Mouse (Mus musculus): ENCODE results near the gene Akt1. TPM values are rescaled to one million over a fixed set of nuclear protein-coding genes. Genes with fewer than 3 reads are reported as not detected.
A peak's percentile ranks its signal among the peaks of the same experiment; 100 is the strongest.

Akt1 gene
- polyA plus RNA-seq, 1 experiment from 2014 or later: 55.6 TPM

- H3K4me2 ChIP-seq (ENCODE audit: low read length): no peak overlapping the region
- peaks cover 12% of the 10 kb centered on the region for H3K27me3 ChIP-seq (replicated peaks; ENCODE audit: control insufficient read depth, insufficient read depth, low read length)
- no peak overlapping the region for H3K27ac ChIP-seq (ENCODE audit: low read depth, low read length)
- no peak overlapping the region for H3K4me3 ChIP-seq (ENCODE audit: low read length)
- H3K9me3 ChIP-seq (ENCODE audit: control insufficient read depth, low read length): no peaks in the 10 kb centered on the region
- no peak overlapping the region for H3K9ac ChIP-seq (ENCODE audit: low read depth, low read length)
- ATAC-seq: no peak
- H3K36me3 ChIP-seq (ENCODE audit: control insufficient read depth, insufficient read depth, low read length): no peaks in the 10 kb centered on the region
- H3K4me1 ChIP-seq (ENCODE audit: control insufficient read depth, insufficient read depth, low read depth, low read length): peaks cover 8% of the 10 kb centered on the region; the same call in 1 of the 2 replicates
- 90% methylated on average over 11 of the region's 11 CpGs for WGBS
Observed at GRCm38 (mm10) chr12:112617184-112617583, 57.5 kb downstream of the Akt1 start.

GRCm38 (mm10) chr12:112616668-112617067 lies 58.0 kb downstream of the Akt1 start:
- H3K36me3 ChIP-seq (ENCODE audit: control insufficient read depth, insufficient read depth, low read length): no peaks in the 10 kb centered on the region
- WGBS: 63% methylated on average over 9 of the region's 9 CpGs
- no peak overlapping the region for H3K4me3 ChIP-seq (ENCODE audit: low read length)
- no peaks in the 10 kb centered on the region for H3K9me3 ChIP-seq (ENCODE audit: control insufficient read depth, low read length)
- no peak overlapping the region for H3K27ac ChIP-seq (ENCODE audit: low read depth, low read length)
- no peak overlapping the region for H3K9ac ChIP-seq (ENCODE audit: low read depth, low read length)
- no peak for ATAC-seq
- peaks cover 10% of the 10 kb centered on the region for H3K27me3 ChIP-seq (replicated peaks; ENCODE audit: control insufficient read depth, insufficient read depth, low read length)
- H3K4me1 ChIP-seq (ENCODE audit: control insufficient read depth, insufficient read depth, low read depth, low read length): peaks cover 8% of the 10 kb centered on the region; the same call in 1 of the 2 replicates
- H3K4me2 ChIP-seq (ENCODE audit: low read length): no peak overlapping the region

GRCm38 (mm10) chr12:112609031-112609430 lies 65.7 kb downstream of the Akt1 start:
- Histone ChIP-seq H3K27me3 (replicated peaks; ENCODE audit: control insufficient read depth, insufficient read depth, low read length) (no peaks in the 10 kb centered on the region), H3K4me3 (ENCODE audit: low read length) (no peak overlapping the region), H3K9me3 (ENCODE audit: control insufficient read depth, low read length) (no peaks in the 10 kb centered on the region), H3K9ac (ENCODE audit: low read depth, low read length) (no peak overlapping the region), H3K27ac (ENCODE audit: low read depth, low read length) (no peak overlapping the region), H3K4me1 (ENCODE audit: control insufficient read depth, insufficient read depth, low read depth, low read length) (no peaks in the 10 kb centered on the region), H3K36me3 (ENCODE audit: control insufficient read depth, insufficient read depth, low read length) (no peaks in the 10 kb centered on the region), H3K4me2 (ENCODE audit: low read length) (no peak overlapping the region)
- WGBS: 88% methylated on average over 10 of the region's 10 CpGs
- no peak for ATAC-seq

- H3K4me1 ChIP-seq (ENCODE audit: control insufficient read depth, insufficient read depth, low read depth, low read length): no peaks in the 10 kb centered on the region
- no peak overlapping the region; the same call in 1 of the 2 replicates for H3K9ac ChIP-seq (ENCODE audit: low read depth, low read length)
- H3K4me3 ChIP-seq (ENCODE audit: low read length): no peak overlapping the region
- 71% methylated on average over 6 of the region's 6 CpGs for WGBS
- ATAC-seq: no peak
- no peaks in the 10 kb centered on the region for H3K36me3 ChIP-seq (ENCODE audit: control insufficient read depth, insufficient read depth, low read length)
- H3K9me3 ChIP-seq (ENCODE audit: control insufficient read depth, low read length): no peaks in the 10 kb centered on the region
- no peak overlapping the region for H3K4me2 ChIP-seq (ENCODE audit: low read length)
- no peak overlapping the region for H3K27ac ChIP-seq (ENCODE audit: low read depth, low read length)
- H3K27me3 ChIP-seq (replicated peaks; ENCODE audit: control insufficient read depth, insufficient read depth, low read length): no peaks in the 10 kb centered on the region
Observed at GRCm38 (mm10) chr12:112606998-112607397, 67.7 kb downstream of the Akt1 start.

- Histone ChIP-seq H3K36me3 (ENCODE audit: control insufficient read depth, insufficient read depth, low read length) (no peaks in the 10 kb centered on the region), H3K27ac (ENCODE audit: low read depth, low read length) (no peak overlapping the region), H3K9me3 (ENCODE audit: control insufficient read depth, low read length) (no peaks in the 10 kb centered on the region), H3K4me2 (ENCODE audit: low read length) (no peak overlapping the region), H3K27me3 (replicated peaks; ENCODE audit: control insufficient read depth, insufficient read depth, low read length) (no peaks in the 10 kb centered on the region), H3K4me1 (ENCODE audit: control insufficient read depth, insufficient read depth, low read depth, low read length) (no peaks in the 10 kb centered on the region), H3K9ac (ENCODE audit: low read depth, low read length) (no peak overlapping the region), H3K4me3 (ENCODE audit: low read length) (no peak overlapping the region)
- WGBS: 43% methylated on average over 6 of the region's 6 CpGs
- peak; percentile 61; the same call in 1 of the 2 replicates for ATAC-seq
Observed at GRCm38 (mm10) chr12:112605766-112606165, 68.9 kb downstream of the Akt1 start.

GRCm38 (mm10) chr12:112604709-112605649 lies 69.7 kb downstream of the Akt1 start:
- no peaks in the 10 kb centered on the region for H3K9me3 ChIP-seq (ENCODE audit: control insufficient read depth, low read length)
- H3K4me1 ChIP-seq (ENCODE audit: control insufficient read depth, insufficient read depth, low read depth, low read length): no peaks in the 10 kb centered on the region
- peak; percentile 34; the same call in 1 of the 2 replicates for ATAC-seq
- H3K36me3 ChIP-seq (ENCODE audit: control insufficient read depth, insufficient read depth, low read length): no peaks in the 10 kb centered on the region
- no peak overlapping the region for H3K9ac ChIP-seq (ENCODE audit: low read depth, low read length)
- H3K27ac ChIP-seq (ENCODE audit: low read depth, low read length): no peak overlapping the region
- no peaks in the 10 kb centered on the region for H3K27me3 ChIP-seq (replicated peaks; ENCODE audit: control insufficient read depth, insufficient read depth, low read length)
- no peak overlapping the region for H3K4me2 ChIP-seq (ENCODE audit: low read length)
- 58% methylated on average over 20 of the region's 20 CpGs for WGBS
- no peak overlapping the region for H3K4me3 ChIP-seq (ENCODE audit: low read length)

GRCm38 (mm10) chr12:112604022-112604421 lies 70.7 kb downstream of the Akt1 start:
- ATAC-seq: no peak
- Histone ChIP-seq H3K4me1 (ENCODE audit: control insufficient read depth, insufficient read depth, low read depth, low read length) (no peaks in the 10 kb centered on the region), H3K9me3 (ENCODE audit: control insufficient read depth, low read length) (no peaks in the 10 kb centered on the region), H3K4me3 (ENCODE audit: low read length) (no peak overlapping the region), H3K36me3 (ENCODE audit: control insufficient read depth, insufficient read depth, low read length) (no peaks in the 10 kb centered on the region), H3K27ac (ENCODE audit: low read depth, low read length) (no peak overlapping the region), H3K9ac (ENCODE audit: low read depth, low read length) (no peak overlapping the region), H3K27me3 (replicated peaks; ENCODE audit: control insufficient read depth, insufficient read depth, low read length) (no peaks in the 10 kb centered on the region), H3K4me2 (ENCODE audit: low read length) (no peak overlapping the region)
- WGBS: 77% methylated on average over 5 of the region's 5 CpGs

Small RNA genes lying within 50 kb of the gene (microRNA-seq; reads per million reads assigned to microRNA genes)
- gene Mir6939: 1.5 reads per million

Other genes with a start within 250 kb of the Akt1 start
- 0.10 and 0.12 TPM in 2 replicates for gene A530016L24Rik, start 185.4 kb downstream of the Akt1 start, polyA plus RNA-seq (2015; fragmentation: Nextera tagmentation; extraction: Ambion mirVana)
- gene Tmem179, start 158.1 kb downstream of the Akt1 start, polyA plus RNA-seq (2015; fragmentation: Nextera tagmentation; extraction: Ambion mirVana): 92.7 and 96.1 TPM in 2 replicates
- gene Inf2, start 86.1 kb downstream of the Akt1 start, polyA plus RNA-seq (2015; fragmentation: Nextera tagmentation; extraction: Ambion mirVana): 1.0 and 1.1 TPM in 2 replicates
- 7.7 and 7.9 TPM in 2 replicates for gene Adssl1, start 54.8 kb downstream of the Akt1 start, polyA plus RNA-seq (2015; fragmentation: Nextera tagmentation; extraction: Ambion mirVana)
- gene Siva1, start 30.2 kb downstream of the Akt1 start, polyA plus RNA-seq (2015; fragmentation: Nextera tagmentation; extraction: Ambion mirVana): 48.1 and 57.5 TPM in 2 replicates
- gene Zbtb42, start 3.9 kb upstream of the Akt1 start, polyA plus RNA-seq (2015; fragmentation: Nextera tagmentation; extraction: Ambion mirVana): 2.4 and 4.0 TPM in 2 replicates
- gene Cep170b, start 45.6 kb upstream of the Akt1 start, polyA plus RNA-seq (2015; fragmentation: Nextera tagmentation; extraction: Ambion mirVana): 29.5 and 30.6 TPM in 2 replicates
- 5.6 and 7.0 TPM in 2 replicates for gene Pld4, start 85.8 kb upstream of the Akt1 start, polyA plus RNA-seq (2015; fragmentation: Nextera tagmentation; extraction: Ambion mirVana)
- gene Ahnak2, start 127.8 kb upstream of the Akt1 start, polyA plus RNA-seq (2015; fragmentation: Nextera tagmentation; extraction: Ambion mirVana): 3.4 and 3.7 TPM in 2 replicates
- gene Clba1, start 134.1 kb upstream of the Akt1 start, polyA plus RNA-seq (2015; fragmentation: Nextera tagmentation; extraction: Ambion mirVana): 21.7 and 24.2 TPM in 2 replicates
- gene Cdca4, start 154.5 kb upstream of the Akt1 start, polyA plus RNA-seq (2015; fragmentation: Nextera tagmentation; extraction: Ambion mirVana): 31.3 and 36.7 TPM in 2 replicates
- gene Gpr132, start 193.3 kb upstream of the Akt1 start, polyA plus RNA-seq (2015; fragmentation: Nextera tagmentation; extraction: Ambion mirVana): 0.08 TPM in 1 of 2 replicates, not detected in the other

Data from hindbrain, embryonic 16.5 days (tissue).